Mouse (Mus musculus) liver, adult (tissue): ENCODE results near the gene Pdzd4.

Source experiments
- GATA4 ChIP-seq: IDR thresholded peaks from 2 replicates; pipeline ENCODE4 v1.6.1; 2014; ENCODE audit warnings: mild to moderate bottlenecking, low read length; ENCODE audit not compliant: insufficient replicate concordance

Gene Pdzd4

DNA sequence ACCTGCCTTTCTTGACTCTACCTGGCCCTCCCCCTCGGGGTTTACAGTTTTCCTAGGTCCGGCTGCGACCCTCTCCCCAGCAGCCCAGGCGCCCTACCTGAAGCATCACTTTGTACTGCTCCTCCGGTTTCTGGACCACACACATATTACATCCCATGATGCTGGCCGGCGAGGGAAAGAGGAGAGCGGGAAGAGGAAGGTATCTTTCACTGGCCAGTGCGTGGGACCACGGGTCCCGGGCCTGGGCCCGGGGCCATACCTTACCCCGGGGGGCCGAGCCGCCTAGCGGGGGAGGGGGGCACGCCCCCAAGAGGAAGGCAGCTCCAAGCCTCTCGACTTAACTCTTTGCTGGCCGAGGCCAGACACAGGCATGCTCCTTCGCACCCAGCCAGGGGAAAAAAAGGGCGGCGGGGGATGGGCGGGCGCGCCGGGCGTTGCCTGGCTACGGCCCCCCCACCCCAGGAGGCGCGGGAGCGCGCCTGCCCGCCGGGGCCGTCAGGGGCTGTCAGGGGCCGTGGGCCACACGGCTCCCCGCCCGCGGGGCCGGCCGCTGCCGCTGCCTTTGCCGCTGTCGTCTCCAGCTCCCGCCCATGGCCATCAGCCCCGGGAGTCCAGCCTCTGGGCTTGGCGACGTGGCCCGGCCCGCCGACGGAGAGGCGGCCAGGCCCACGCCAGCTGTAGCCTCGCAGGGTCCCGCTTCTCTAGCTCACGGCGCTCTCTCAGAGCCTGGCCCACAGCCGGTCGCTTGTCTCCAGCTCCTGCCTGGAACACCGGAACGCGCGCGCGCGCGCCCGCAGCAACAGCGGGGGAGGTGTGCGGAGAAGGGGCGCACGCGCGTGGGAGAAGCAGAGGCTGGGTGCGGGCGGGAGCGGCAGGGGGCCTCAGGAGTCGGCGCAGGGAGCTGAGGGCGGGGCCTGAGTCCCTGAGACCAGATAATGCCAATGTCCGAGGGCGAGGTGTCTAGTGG is at the start of gene Pdzd4:
Gene Pdzd4 (minus strand): TSS at position 785 of the 967 bp plus-strand sequence.
- no peak for TF ChIP-seq GATA4

DNA sequence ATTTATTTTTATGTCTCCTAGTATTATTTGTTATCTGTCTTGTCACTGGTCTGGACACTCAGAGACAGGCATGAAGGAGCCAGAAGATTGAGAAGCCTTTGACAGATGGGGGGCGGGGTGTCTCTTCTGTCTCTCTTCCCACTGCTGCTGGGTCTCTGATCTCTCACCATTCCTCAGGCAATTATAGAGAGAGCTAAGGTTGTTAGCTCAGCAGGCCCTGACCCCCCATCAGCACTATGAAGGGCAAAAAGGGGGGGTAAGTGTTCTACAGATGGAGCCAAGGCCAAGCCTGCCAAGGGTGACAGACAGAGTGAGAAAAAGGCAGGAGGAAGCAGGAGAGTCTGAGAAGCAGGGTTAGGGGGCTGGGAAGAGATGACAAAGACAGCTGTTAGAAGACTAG is 47.2 kb upstream of the Pdzd4 start:
- no peak for TF ChIP-seq GATA4

DNA sequence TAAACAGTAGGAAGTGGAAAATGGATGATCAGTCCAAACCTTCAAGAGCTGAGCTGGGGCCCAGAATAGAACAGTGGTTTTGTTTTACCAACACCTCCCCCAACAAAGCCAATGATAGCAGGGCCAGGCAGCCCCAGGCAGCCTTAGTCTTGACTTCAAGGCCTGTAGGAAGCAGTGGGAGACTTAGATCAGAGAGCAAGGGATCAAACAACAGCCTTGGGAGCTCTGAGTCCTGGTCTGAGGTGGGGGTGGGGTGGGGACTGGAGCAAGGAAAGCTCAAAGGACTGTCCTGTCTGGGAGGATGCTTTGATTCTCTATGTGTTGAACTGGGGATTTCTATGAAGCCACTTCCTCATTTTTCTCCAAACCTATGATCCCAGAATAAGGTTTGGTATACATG is 46.7 kb upstream of the Pdzd4 start:
- no peak for TF ChIP-seq GATA4

GRCm38 (mm10) chrX:73869334-73869733 is 44.6 kb upstream of the Pdzd4 start:
- no peak for TF ChIP-seq GATA4

GRCm38 (mm10) chrX:73867852-73868251 is 43.1 kb upstream of the Pdzd4 start:
- TF ChIP-seq GATA4 = no peak

- TF ChIP-seq GATA4 = no peak
Measured at GRCm38 (mm10) chrX:73867256-73867655, 42.5 kb upstream of the Pdzd4 start.

- no peak for TF ChIP-seq GATA4
Measured at GRCm38 (mm10) chrX:73864692-73865091, 39.9 kb upstream of the Pdzd4 start.

- TF ChIP-seq GATA4 = no peak
Measured at GRCm38 (mm10) chrX:73855087-73855408, 30.3 kb upstream of the Pdzd4 start.

GRCm38 (mm10) chrX:73854326-73855086 is 29.7 kb upstream of the Pdzd4 start:
- TF ChIP-seq GATA4 = no peak

DNA sequence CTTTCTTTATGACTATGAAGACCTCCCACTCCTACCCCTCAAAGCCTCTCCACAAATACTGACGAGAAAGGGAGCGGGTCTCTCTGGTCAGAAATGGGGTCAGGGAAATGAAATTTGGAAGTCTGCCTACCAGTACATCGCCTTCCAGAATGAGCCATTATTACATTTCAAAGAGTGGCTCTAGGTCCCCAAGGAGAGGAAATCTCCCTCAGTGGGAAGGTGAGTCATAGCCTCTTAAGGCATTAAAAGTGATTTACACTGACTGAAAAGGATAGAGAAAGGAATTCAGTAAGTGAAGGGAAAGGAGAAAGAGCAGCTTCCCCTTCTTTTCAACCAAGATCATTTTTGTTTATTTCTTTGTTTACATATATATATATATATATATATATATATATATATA is 11.9 kb upstream of the Pdzd4 start:
- no peak for TF ChIP-seq GATA4

DNA sequence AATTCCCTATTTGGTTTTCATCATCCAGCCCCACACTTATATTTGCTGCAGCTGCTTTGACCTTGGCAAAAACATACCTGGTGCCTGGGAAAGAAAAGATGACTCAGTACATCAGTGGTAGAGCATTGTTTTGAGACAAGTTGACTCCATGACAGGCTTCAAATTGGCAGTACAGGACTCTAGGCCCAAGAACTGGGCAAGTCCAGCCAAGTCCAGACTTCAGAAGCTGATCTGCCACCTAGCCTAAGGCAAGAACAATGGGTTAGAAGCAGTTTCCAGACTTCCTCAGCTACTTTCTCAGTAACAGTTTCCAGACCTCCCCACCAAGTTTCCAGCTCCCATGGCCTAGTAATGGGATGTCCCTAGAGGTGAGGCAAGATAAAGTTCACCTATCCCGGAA is 11.0 kb upstream of the Pdzd4 start:
- TF ChIP-seq GATA4 = no peak

GRCm38 (mm10) chrX:73823747-73824146 is 1.0 kb downstream of the Pdzd4 start:
- no peak for TF ChIP-seq GATA4

DNA sequence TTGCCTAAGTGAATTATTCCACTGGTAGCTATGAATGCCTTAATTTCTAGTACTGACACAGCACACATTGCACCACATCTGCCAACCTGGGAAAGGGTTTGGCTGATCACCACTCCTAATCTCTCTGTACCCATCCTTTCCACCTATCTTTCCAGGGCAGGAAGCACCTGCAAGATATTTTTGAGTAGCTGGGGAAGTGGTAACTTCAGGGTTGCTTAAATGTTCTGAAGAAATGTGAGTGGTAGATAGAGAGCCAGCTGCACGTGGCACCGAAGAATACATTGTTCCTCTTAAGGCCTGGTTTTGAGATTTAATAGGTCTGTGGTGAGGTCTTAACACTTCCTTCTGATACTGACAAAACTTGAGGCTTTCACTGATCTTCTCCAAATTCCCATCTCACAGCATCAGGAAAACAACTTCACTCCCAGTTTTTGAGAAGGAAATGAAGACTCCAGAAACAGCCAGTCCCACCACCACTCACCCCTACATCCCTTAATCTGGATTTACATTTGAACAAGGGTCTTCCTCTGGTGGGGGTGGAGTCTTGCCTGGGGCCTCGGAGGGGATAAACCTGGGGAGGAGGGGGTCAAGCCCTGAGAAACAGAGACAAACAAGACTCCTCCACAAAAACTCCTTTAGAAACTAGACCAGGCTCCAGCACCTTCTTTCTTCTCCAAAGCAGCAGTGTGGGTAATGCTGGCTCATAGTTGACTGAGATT is 8.0 kb downstream of the Pdzd4 start:
- no peak for TF ChIP-seq GATA4

DNA sequence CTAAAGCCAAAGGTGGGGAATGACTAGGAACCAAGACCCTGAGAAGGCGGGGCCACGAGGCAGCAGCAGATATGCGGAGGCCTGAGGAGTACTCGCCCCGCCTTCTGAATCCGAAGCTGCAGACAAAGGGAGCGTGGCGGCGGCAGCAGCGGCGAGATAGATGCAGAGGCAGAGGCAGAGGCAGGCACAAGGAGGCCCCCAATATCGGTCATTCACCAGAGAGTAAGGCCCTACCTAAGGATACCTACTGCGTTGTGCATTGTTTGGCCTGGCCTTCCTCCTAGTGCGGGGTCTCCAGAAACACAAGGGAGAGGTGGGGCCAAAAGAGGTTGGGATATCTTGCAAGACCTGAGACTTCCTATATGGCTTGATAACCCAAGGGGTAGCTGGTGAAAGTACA is 9.7 kb downstream of the Pdzd4 start:
- no peak for TF ChIP-seq GATA4

DNA sequence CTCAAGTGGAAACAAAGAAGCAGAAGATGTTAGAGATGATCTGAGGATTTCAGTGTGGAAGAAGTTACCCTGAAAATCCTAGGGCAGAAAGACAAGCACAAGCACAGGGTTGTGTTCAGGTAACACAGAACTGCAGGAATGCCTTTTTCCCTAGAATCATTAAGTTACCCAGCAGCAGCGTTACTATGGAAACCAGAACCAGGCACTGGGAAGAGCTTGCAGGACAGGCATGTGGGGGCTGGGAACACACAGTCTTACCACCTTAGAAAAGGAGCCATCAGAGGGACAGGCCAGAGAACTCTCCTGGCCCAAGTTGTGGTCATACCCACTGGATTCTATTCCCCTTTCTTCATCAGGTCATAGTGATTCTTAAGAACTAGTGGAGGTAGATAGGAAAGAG is 19.0 kb downstream of the Pdzd4 start:
- no peak for TF ChIP-seq GATA4

DNA sequence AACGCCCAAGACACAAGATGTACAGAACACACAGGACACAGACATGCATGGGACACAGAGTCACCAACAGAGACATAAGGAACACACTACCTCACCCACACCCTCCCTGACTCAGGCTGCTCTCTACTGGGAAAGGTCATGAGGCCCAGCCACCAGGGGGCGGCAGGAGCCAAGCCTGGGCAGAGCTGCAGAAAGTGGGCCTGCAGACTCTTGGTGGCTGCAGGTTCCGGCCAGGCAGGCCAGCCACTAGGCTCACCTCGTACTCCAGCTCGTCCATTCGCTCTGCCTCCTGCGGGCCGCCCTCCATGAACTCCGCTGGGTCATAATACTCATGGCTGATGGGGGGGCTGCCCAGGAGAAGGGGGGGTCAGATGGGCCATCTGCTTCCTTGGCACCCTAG is 26.3 kb downstream of the Pdzd4 start:
- no peak for TF ChIP-seq GATA4
